Mouse (Mus musculus): ENCODE data around the gene Vmn1r23.
"Not testable (repeated sequence)": the region's sequence is repeated elsewhere in the genome, so short reads cannot be mapped to it uniquely, and the experiment has no call there.

The Vmn1r23 gene

GRCm38 (mm10) chr6:57926738-57927137, at the start of gene Vmn1r23:
Vmn1r23 (minus strand) TSS chr6:57926838.
- DNase-seq (ENCODE audit: low spot score in 2 of 2): no peak

- not testable (repeated sequence) for DNase-seq (ENCODE audit: low spot score in 2 of 2)
Observed at GRCm38 (mm10) chr6:57961403-57961802, 34.8 kb upstream of the Vmn1r23 start, which contains the start of gene Vmn1r24. Vmn1r24 (minus strand) TSS chr6:57961503.

GRCm38 (mm10) chr6:57907928-57908327, 18.7 kb downstream of the Vmn1r23 start, which contains the start of gene Vmn1r22:
Vmn1r22 (minus strand) TSS chr6:57908028.
- DNase-seq (ENCODE audit: low spot score in 2 of 2): no peak
